Mouse (Mus musculus): ENCODE measurements around the gene Gpr19.

DNA sequence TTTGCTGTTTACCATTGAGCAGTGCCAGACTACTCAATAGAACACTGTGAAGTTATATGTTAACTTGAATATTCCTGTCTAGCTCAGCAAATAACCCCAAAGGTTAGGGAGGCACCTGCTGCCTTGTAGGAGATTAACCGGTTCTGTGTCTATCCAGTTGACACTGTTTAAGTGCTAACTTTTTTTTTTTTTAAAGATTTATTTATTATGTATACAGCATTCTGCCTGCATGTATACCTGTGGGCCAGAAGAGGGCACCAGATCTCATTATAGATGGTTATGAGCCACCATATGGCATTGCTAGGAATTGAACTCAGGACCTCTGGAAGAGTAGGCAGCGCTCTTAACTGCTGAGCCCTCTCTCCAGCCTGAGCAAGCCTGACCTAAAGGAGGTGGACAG, 25.4 kb downstream of the Gpr19 start:
- TF ChIP-seq CTCF (IDR thresholded peaks at IDR 0.05; ENCODE audit: extremely low read depth, insufficient read length, insufficient replicate concordance, low read depth, low read length) (no peak), POLR2A (IDR thresholded peaks at IDR 0.05; ENCODE audit: low read depth, low read length) (no peak)

Measured in small intestine, adult 2 months (tissue).